Mouse (Mus musculus): Measurements from ENCODE around the gene Zcchc18. TPM values are rescaled to one million over a fixed set of nuclear protein-coding genes. Genes with fewer than 3 reads are reported as not detected.
"Not testable (repeated sequence)": the region's sequence is repeated elsewhere in the genome, so short reads cannot be mapped to it uniquely, and the experiment has no call there.

The Zcchc18 gene
- total RNA-seq (2022) = not detected

DNA sequence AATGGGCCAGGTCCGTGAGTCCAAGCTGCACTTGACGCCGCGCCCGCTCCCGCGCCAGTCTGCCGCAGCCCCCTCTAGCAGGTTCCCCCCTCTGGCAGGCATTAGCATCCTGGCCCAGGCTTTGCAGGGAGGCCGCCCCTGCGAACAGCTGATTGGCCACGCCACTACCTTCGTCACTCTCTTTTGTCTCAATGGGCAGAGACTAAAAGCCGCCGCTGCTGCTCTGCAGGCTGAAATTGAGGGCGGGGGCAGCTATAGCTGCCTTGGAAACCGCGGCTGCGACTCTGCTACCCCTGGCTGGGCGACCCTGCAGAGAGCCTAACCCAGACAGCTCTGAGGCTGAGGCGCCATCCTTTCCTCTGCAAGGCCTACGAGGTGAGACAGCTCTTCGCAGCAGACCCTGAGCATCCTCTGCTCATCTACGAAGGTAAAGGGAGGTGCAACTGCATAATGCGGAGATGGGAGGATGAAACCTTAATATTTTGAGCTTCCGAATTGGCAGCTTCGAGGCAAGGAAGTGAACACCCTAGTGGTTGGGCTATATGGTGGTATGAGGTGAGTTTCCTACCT is at the start of gene Zcchc18:
Gene Zcchc18, plus strand, starts transcription at position 178 of the 570 bp plus-strand sequence.
- DNase-seq (ENCODE audit: low spot score in 2 of 2) = no peak

DNA sequence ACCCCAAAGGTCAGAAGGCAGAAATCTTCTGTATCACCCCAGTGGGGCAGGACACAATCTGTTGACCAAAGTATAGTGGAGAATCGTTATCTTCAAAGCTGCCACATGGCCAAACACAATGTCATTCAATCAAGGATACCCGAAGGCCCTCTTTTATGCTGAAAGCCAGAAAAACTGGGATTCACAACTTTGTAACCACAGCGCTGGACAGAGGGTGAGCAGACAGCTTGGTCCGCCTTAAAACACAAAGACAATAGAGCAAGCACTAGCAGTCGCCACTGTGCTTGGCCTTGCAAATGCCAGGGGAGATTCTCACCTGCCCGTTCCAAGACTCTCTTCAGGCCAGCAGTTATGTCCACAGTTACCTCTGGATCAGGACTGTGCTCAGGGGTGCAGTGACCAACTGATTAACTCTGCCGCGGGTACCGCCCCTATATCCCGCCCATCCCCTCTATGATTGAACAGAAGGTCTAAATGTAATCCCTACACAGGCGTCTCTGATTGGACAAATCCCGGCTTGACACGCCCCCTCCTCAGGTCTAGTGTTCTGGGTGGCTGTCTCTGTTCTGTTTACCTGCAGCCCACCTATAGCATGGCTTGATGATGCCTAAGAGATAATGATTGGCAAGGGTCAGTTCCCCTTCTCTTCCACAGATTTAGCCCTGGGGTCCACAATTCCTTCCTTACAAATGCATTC is 35.2 kb upstream of the Zcchc18 start:
- DNase-seq (ENCODE audit: low spot score in 2 of 2) = peak in 1 of 2 experiments; percentile 4

DNA sequence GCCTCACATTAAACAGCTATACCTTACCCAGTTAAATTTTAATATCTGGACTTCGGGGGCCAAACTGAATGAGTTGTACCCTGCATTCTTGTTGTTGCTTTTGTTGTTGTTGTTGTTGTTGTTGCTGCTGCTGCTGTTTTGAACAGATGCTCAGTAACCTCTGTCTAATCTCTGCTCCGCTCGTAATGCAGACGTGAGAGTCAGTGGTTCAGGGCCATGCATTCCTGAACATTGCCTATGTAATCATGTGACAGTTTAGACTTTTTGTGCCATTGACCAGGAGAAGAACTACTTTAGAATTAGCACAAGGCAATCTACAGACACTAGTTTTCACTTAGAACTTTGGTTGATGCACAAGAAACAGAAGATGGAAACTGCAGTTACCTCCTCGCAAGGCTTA is 34.7 kb upstream of the Zcchc18 start:
- DNase-seq (ENCODE audit: low spot score in 2 of 2) = not testable (repeated sequence)

GRCm38 (mm10) chrX:136959688-136960087 is 33.3 kb upstream of the Zcchc18 start:
- DNase-seq (ENCODE audit: low spot score in 2 of 2) = no peak

DNA sequence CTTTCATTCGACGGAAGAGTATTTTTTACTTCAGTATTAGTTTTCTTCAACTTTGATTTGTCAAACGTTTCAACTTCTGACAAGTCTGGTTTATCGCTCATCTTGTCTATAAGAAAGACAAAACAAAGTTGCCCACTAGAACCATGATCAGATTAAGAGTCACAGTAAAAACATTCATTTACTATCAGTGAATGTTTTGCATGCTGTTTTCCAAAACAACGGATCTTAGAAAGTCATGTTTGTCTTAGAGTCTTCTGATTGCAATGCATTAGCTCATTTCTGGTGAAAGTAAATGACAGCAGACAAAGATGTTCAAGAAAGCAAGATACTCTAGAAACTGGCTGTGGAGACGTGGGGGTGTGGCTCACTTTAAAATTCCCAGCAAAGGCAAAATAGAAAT is 17.6 kb upstream of the Zcchc18 start, which contains the start of gene Tmsb15b2:
Gene Tmsb15b2, minus strand, starts transcription at position 101 of the 400 bp plus-strand sequence.
- DNase-seq (ENCODE audit: low spot score in 2 of 2) = not testable (repeated sequence)

- peak in 1 of 2 experiments; percentile 10 for DNase-seq (ENCODE audit: low spot score in 2 of 2)
Observed at GRCm38 (mm10) chrX:136976424-136977084, 16.4 kb upstream of the Zcchc18 start, which contains the start of the genes Tmsb15l and Tmsb15b1. Gene Tmsb15l, minus strand, starts transcription at chrX:136976869. Gene Tmsb15b1, minus strand, starts transcription at chrX:136976874.

GRCm38 (mm10) chrX:136978616-136979015 is 14.3 kb upstream of the Zcchc18 start:
- DNase-seq (ENCODE audit: low spot score in 2 of 2) = no peak

DNA sequence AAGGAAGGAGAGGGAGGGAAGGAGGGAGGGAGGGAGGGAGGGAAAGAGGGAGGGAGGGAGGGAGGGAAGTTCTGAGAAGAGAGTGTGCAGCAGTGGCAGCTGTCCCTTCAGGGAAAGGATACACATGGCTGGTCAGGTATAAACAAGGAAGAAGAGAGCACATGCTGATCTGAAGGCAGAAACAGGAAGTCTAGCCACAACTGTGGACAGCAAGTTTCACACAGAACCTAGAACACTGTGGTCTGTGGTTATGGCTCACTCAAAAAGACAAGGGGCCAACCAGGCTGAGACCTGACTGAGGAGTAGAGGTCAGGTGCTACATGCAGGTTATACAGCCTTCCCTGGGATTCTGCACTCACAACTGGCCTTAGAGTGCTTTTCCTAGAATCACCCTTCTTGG is 6.9 kb upstream of the Zcchc18 start:
- DNase-seq (ENCODE audit: low spot score in 2 of 2) = no peak

DNA sequence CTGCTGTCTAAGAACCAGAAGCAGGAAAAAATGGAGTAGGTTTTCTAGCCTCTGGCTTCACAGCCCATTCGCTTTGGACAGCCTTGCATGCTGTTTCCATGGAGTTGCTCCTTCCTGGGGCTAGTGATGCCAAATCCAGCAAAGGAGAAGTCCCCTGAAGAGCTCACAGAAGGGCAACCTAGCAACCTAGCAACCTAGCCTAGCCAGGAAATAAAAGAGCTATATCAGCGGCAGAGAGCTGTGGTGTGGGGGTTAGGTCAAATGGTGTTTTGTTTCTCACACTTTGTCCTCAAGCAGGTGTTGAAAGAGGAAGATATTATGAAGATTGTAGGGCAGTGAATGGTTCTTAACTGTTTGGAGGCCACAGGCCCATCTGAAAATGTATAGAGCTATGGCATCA is 1.7 kb upstream of the Zcchc18 start:
- DNase-seq (ENCODE audit: low spot score in 2 of 2) = no peak

DNA sequence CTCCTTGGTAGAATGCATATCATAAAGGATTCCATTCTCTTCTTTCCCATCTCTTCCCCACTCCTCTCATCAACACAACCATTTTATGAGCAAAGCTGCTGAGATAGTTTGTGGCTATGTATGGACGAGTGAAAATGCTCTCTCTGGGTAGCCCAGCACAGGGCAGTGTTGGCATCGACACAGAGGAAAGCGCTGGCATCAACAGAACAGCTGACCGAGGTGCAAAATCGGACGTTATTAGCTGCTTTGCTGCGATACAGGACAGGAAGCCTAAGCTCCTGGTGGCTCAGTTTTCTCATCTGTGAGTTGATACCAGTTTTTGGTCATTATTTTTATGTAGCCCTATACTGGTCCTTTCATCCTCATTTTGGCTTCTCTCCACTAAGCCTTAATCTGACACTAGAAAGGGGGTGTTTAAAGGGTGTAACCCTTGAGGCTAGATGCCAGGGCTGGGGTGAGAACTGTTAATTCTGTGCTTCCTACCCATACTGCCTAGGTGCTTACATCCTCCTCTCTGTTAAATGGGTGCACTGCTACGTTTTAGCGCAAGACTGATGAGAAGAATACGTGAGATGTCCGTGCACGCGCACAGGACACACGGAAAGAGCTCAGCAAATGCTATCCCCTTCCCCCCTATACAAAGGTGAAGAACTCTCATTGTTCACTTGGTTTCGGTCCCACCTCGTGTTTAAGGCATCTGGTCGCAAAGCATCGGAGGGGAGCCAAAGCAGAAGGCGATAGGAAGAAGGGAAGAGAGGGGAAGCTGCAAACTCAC is 577 bp upstream of the Zcchc18 start:
- no peak for DNase-seq (ENCODE audit: low spot score in 2 of 2)

DNA sequence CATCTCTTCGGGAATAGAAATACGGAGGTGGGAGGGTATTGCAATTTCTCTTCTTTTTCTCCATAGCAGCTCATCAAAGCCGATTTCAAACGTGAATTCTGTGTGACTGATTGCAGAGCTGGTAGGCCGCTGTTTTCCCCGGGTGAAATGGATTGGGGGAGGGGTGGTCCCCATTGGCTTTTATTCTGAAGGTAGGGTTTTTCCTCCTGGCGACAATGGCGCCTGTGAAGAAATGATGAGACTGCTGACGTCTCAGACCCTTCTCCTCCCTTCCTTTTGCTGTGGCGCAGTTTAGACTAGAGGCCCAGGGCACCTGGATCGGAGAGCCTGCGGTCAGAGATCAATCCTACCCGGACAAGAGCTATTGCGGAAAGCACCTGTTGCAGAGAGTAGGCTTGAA is 686 bp downstream of the Zcchc18 start:
- no peak for DNase-seq (ENCODE audit: low spot score in 2 of 2)

GRCm38 (mm10) chrX:136996256-136996655 is 3.3 kb downstream of the Zcchc18 start:
- DNase-seq (ENCODE audit: low spot score in 2 of 2) = no peak

DNA sequence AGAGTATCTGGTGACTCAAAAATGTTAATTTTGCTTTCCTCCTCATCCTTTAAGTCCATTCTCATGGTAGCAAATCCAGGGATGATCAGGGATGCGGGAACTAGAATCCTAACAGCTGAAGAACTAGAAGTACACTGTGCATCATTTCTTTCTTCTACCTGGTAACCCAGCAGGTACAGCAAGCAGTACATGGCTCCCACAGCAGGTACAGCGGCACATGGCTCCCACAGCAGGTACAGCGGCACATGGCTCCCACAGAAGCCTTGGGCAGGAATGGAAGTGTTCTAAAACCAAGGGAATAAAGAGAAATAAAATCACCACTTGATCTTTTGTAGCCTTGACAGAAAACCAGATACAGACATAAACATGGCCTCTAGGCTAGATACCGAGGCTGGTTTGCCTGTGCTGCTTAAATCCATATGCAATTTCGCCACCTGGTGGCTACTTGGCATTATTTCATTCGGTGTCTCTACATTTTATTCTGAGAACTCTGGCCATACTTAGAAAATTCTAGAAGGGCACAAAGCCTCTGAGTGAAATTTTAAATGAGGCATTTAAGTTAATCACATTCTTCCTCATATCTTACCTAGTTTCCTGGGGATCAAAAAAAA is 22.2 kb downstream of the Zcchc18 start:
- no peak for DNase-seq (ENCODE audit: low spot score in 2 of 2)

GRCm38 (mm10) chrX:137017668-137018067 is 24.7 kb downstream of the Zcchc18 start:
- no peak for DNase-seq (ENCODE audit: low spot score in 2 of 2)

- peak in 1 of 2 experiments; percentile 11 for DNase-seq (ENCODE audit: low spot score in 2 of 2)
Observed at GRCm38 (mm10) chrX:137019310-137019709, 26.4 kb downstream of the Zcchc18 start.

DNA sequence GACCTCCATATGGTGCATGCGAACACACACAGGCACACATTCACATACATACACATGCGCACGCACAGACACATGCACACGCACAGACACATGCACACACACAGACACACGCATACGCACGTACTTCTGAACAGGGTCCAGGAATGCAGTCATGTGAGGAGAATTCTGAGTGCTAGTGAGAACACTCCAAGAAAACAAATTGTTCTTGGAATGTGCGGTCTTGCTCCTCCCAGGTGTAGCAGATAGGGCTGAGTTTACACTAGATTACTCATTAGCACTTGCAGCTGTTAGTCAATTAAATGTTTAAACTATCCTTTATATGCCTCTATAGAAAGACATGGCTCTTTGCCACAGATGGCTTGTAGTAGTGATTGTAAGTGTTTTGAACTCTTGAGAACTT is 38.0 kb downstream of the Zcchc18 start:
- DNase-seq (ENCODE audit: low spot score in 2 of 2) = no peak

DNA sequence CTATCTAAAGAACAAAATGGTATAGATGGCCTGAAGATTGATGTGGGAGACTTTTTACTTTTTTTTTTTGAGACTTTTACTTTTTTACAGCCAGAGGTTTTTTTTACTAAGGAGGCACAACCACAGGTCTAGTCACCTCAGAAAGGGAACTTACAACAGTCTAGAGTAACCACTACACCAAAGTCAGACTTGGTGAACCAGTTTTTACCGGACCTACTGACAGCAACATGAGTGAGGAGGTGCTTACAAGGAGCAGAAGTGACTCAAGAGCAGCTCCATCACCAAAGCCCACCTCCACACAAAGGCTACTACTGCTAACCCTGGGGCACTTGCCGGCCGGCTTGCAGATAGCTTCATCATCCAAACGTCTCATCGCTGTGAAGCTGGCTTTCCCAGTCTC is 38.8 kb downstream of the Zcchc18 start:
- DNase-seq (ENCODE audit: low spot score in 2 of 2) = no peak

DNA sequence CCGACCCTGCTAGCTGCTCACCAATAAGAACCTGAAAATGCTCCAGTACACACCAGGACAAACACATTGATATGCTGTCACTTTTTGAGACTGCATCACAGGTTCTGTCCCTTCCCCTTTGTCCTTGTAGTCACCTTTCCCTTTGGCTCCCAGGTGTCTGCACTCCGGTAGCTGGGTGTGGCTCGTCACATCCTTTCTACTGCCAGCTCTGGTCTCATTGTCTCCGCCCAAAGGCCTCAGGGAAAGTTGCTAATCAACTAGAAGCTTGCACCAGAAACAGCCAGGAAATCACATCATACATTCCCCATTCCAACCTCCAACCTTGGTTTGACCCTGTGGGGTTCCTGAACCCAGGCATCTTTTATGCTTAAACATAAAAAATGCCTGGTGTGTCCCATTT is 41.4 kb downstream of the Zcchc18 start:
- no peak for DNase-seq (ENCODE audit: low spot score in 2 of 2)

DNA sequence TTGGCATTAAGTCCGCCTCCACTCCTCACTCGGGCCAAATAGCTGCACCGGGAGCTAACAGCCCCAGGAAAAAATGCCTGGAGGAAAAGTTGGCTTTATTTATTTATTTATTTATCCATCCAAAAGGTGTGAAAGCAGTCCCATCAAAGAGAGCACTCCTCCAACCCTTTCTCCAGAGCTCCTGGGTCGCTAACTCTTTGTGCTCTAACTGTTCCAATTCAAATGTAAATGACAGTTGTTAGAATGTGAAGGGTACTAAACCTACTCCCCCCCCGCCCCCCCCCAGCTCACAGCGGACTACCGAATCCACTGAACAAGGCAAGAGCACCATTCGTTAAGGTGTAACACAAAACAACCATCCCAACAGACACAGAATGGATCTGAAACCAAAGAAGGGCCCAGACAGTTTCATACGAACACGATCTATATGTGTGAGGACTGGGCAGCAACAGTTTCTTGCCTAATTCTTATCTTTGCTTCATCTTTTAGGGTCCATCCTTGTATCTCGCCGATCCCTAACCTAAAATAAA is 44.6 kb downstream of the Zcchc18 start:
- DNase-seq (ENCODE audit: low spot score in 2 of 2) = no peak

GRCm38 (mm10) chrX:137038000-137038483 is 45.1 kb downstream of the Zcchc18 start, which contains the start of gene Slc25a53:
Gene Slc25a53, minus strand, starts transcription at chrX:137038302.
- peak; percentile 69 to 72 for DNase-seq (ENCODE audit: low spot score in 2 of 2)

DNA sequence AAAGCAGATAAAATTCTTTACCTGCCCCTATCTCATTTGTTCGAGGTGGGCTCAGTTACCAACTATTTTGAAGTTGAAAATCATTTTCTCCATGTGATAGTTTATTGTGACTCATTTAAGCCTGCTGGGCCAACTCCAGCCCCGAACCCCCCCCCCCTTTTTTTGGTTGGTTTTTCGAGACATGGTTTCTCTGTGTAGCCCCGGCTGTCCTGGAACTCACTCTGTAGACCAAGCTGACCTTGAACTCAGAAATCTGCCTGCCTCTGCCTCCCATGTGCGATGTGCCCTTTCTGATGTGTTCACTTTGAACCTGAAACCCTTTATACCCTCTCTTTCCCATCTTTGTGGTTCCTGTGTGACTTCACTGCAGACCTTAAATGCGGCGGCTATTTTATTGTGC is 45.5 kb downstream of the Zcchc18 start:
- DNase-seq (ENCODE audit: low spot score in 2 of 2) = no peak

Data from gastrocnemius, adult 8-10 months (tissue).